Mouse (Mus musculus) layer of hippocampus, adult 9-11 months (tissue): ENCODE results near the gene Izumo4.

Experiments used
- DNase-seq: peaks from one replicate; pipeline ENCODE4 v3.0.0; 2022

The Izumo4 gene

DNA sequence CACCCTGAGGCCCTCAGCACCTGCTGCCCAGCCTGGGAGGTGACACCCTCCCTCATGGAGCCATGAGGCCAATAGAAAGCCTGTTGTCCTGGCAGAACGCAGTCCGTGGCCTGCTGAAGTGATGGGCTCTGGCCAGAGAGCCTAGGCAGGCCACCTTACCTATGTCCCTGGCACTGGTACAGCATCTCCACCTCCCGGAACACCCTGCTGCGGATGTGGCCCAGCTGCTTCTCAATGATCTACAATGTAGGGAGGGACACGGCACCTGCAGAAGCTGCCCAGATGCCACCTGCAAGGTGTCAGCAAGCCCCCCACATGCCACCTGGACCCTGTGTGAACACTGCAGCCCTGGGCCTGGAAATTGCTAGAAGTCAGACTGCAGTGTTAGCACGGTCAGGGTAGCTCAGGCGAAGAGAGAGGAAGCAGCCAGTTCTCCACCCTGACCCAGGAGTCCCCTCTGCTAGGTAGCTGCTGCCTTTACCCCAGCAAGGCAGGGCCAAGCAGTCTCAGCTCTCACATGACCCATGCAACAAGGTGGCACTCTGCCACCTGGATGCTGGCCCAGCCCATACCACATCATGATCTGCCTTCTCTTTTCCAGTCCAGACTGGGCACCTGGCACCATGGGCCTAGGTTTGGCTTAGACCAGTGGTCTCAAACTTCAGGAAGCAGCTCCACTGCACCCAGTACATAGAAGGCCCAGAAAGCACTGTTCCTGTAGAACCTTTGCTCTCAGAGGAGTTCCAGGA is 32.1 kb upstream of the Izumo4 start:
- no peak for DNase-seq

DNA sequence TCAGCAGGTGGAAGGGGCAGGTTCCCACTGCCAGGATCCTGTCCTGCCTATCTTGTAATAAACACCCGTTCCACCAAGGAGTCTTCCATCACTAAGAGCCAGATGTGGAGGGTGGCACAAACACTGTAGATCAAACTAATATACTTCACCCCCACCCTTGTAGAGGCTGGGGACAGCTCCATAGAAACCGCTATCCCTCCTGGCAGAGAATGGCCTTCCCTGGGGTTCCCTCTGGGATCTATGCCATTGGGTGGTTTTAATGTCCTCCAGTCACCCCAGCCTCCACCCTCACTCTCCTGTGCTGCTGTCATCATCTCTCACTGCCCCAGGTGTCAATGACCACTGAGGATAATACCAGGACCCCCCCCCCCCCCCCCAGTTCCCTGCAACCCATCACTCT is 31.5 kb upstream of the Izumo4 start:
- no peak for DNase-seq

DNA sequence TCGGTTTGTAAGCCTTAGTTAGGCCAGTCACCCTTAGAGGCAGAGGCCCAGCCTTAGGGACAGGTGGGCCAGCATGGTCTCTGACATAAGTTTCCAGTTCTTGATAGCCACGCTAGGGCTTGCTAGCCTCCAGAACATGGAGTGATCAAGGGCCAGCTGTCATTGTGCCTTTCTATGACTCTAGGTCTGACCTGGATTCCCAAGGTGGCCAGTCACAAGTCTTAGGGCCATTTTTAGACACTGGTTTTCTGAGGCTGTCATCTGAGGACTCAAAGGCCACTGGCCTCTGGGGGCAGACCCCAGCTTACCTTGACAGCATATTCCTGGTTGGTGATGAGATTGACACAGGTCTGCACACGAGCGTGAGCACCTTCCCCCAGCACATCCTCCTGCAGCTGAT is 30.7 kb upstream of the Izumo4 start:
- no peak for DNase-seq

- DNase-seq = no peak
These were observed 29.9 kb upstream of the Izumo4 start for GRCm38 (mm10) chr10:80671936-80672690.

DNA sequence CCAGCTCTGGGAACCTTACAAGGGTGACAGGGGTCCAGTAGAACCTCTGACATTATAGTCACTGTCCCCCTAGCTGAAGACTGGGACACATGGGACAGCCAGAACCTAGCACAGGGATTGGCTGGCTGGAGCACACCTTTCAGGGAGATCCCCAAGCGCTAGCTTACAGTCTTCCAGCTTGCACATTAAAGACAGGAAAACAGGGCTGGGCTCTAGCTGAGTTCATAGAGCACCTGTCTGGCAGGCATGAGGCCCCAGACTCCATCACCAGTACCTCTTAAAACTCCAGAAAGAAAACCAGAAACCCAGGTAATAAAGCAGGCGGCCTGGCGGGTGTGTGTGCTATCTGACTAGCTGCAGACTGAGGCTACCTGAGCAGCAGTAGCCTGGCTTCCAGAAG is 28.3 kb upstream of the Izumo4 start:
- no peak for DNase-seq

GRCm38 (mm10) chr10:80674161-80674711 is 27.7 kb upstream of the Izumo4 start:
- DNase-seq = no peak

- no peak for DNase-seq
These were observed 27.1 kb upstream of the Izumo4 start for GRCm38 (mm10) chr10:80674851-80675404.

GRCm38 (mm10) chr10:80675405-80676197 is 26.4 kb upstream of the Izumo4 start:
- DNase-seq = no peak

- peak; percentile 100 for DNase-seq
These were observed 25.6 kb upstream of the Izumo4 start for GRCm38 (mm10) chr10:80676198-80676928.

GRCm38 (mm10) chr10:80677128-80677875 is 24.7 kb upstream of the Izumo4 start:
- no peak for DNase-seq

GRCm38 (mm10) chr10:80677942-80678436 is 24.0 kb upstream of the Izumo4 start, which contains the start of gene Mknk2:
Mknk2 (minus strand) TSS chr10:80678112.
- peak; percentile 94 for DNase-seq

DNA sequence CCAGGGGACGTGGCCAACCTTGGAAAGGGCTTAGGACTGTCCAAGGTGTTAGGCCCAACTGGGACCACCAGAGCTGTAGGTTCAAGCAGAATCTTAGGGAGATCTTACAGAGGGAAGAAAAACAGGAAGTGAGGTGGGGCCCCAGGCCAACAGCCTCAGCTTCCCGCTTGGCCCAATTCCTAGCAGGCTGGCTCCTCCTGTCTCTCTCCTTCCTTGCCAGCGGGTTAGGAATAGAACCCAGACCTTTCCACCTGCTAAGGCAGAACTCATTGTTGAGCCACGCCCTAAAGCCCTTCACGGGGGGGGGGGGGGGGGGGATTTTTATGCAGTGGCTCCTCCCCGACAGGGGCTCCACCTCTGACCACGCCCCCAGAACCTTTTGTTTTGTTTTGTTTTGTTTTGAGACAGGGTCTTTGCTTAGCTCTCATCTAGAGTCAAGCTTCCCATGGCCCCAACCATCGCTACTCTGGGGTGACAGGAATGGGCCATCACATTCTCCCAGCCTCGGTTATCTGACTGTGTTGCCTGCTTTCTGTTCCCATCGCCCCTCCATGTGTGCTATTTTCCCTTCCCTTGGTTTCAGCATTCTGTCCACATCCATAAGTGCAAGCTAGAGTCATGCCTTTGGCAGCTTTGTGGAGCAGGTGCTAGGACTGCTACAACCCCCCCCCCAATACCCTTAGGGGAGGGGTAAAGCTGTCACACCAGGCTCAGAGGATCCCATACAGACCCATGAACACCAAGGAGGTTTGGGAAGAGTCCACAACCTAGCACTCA is 23.2 kb upstream of the Izumo4 start:
- DNase-seq = no peak

GRCm38 (mm10) chr10:80679556-80680259 is 22.3 kb upstream of the Izumo4 start:
- no peak for DNase-seq

- DNase-seq = no peak
These were observed 21.7 kb upstream of the Izumo4 start for GRCm38 (mm10) chr10:80680260-80680696.

DNA sequence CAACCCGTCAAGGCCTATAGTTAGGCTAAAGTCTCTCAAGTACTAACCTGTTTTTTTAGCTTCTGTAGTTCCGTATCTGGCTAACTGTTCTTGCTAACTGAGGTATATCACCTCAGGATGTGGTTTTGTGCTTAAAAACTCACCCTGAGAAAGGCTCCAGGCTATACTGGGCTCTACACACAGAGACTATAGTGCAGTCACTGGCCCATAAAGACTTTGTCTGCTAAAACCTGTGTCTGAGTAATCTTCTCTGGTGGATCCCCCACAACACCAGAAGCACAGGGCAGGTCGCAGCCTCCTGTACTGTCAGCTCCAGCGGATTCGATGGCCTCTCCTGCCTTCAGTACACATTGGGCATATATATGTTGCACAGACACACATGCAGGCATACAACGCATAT is 20.0 kb upstream of the Izumo4 start:
- no peak for DNase-seq

- no peak for DNase-seq
These were observed 18.3 kb upstream of the Izumo4 start for GRCm38 (mm10) chr10:80683647-80684046.

DNA sequence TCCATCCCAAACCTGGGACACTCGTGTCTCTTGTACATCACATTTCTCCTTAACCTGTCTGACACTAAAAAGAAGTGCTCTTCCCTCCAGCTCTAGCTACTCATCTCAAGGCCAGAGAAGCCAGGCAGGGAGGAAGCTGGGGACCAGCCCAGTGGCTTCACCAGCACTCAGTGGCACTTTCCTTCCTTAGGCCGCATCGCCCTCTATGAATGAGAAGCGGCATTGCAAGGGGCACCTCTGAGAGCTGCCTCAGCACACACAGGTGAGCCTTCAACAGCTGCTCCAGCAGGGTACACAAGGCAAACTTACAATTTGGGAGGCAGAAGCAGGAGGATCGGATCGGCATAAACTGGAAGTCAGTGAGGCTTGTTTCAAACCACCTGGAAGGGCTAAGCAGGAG is 17.8 kb upstream of the Izumo4 start:
- DNase-seq = no peak

GRCm38 (mm10) chr10:80684984-80685383 is 17.0 kb upstream of the Izumo4 start:
- DNase-seq = no peak

GRCm38 (mm10) chr10:80686617-80687016 is 15.4 kb upstream of the Izumo4 start:
- no peak for DNase-seq

DNA sequence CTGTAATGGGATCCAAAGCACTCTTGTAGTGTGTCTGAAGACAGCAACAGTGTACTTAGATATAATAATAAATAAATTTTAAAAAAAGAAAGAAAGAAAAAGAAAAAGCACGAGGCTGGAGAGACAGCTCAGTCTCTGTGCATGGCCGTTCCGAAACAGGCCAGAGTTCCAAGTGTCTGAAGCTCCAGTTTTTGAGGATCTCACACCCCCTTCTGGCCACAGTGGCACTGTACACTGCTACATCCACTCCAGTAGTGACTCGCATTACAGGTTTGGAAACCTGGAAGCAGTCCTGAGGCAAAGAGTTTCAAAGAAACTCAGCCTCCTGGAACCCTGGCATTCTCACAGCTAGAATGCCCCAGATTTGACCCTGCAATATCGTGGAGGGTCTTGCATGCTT is 14.1 kb upstream of the Izumo4 start:
- DNase-seq = peak; percentile 58
